Mouse (Mus musculus) liver, embryonic 15.5 days (tissue): ENCODE measurements around the gene Csde1. TPM values are rescaled to one million over a fixed set of nuclear protein-coding genes. Genes with fewer than 3 reads are reported as not detected.

Source experiments
- ATAC-seq: fragments of 200-750 bp; cut with Nextera tagmentation; 2 replicates; pipeline ENCODE4 v1.8.0; 2017; ENCODE audit warnings: moderate number of reproducible peaks, mild to moderate bottlenecking, moderate library complexity; ENCODE audit not compliant: insufficient read depth
- H3K27ac ChIP-seq: fragments of 300-500 bp; sonication (generic); replicated peaks from 2 replicates; pipeline ENCODE4 v1.5.1; 2015; ENCODE audit warnings: mild to moderate bottlenecking, inconsistent platforms
- H3K27me3 ChIP-seq: fragments of 300-500 bp; sonication (generic); 2 replicates; pipeline ENCODE4 v1.6.1; 2015; ENCODE audit warnings: mild to moderate bottlenecking, inconsistent platforms
- H3K36me3 ChIP-seq: fragments of 300-500 bp; sonication (generic); replicated peaks from 2 replicates; pipeline ENCODE4 v1.6.1; 2015; ENCODE audit warnings: moderate library complexity, mild to moderate bottlenecking, inconsistent platforms
- H3K4me1 ChIP-seq: fragments of 300-500 bp; sonication (generic); replicated peaks from 2 replicates; pipeline ENCODE4 v1.6.1; 2015; ENCODE audit warnings: inconsistent platforms
- H3K4me2 ChIP-seq: fragments of 300-500 bp; sonication (generic); 2 replicates; pipeline ENCODE4 v1.6.1; 2015; ENCODE audit warnings: moderate library complexity, mild to moderate bottlenecking, inconsistent platforms
- H3K4me3 ChIP-seq: fragments of 300-500 bp; sonication (generic); replicated peaks from 2 replicates; pipeline ENCODE4 v1.5.1; 2015; ENCODE audit warnings: mild to moderate bottlenecking, inconsistent platforms
- H3K9ac ChIP-seq: fragments of 300-500 bp; sonication (generic); 2 replicates; pipeline ENCODE4 v1.6.1; 2015; ENCODE audit warnings: moderate library complexity, mild to moderate bottlenecking, inconsistent platforms
- H3K9me3 ChIP-seq: fragments of 300-500 bp; sonication (generic); replicated peaks from 2 replicates; pipeline ENCODE4 v1.6.1; 2016; ENCODE audit warnings: inconsistent platforms
- WGBS: fragments of 180-500 bp; shearing (Covaris S2); methylation state at CpG from one replicate; pipeline ENCODE4 v1.1.7; 2015; ENCODE audit warnings: mixed read lengths; ENCODE audit not compliant: insufficient replicate concordance; 5-methylcytosine and 5-hydroxymethylcytosine counted together
- polyA plus RNA-seq: library from polyadenylated mRNA; unstranded; fragments of >200 nt; fragmentation: Nextera tagmentation; extraction: Ambion mirVana; gene quantifications from 2 replicates; pipeline ENCODE4 v1.2.1, GENCODE M21; 2015

The Csde1 gene
- polyA plus RNA-seq, result 104 TPM in 2 replicates

DNA sequence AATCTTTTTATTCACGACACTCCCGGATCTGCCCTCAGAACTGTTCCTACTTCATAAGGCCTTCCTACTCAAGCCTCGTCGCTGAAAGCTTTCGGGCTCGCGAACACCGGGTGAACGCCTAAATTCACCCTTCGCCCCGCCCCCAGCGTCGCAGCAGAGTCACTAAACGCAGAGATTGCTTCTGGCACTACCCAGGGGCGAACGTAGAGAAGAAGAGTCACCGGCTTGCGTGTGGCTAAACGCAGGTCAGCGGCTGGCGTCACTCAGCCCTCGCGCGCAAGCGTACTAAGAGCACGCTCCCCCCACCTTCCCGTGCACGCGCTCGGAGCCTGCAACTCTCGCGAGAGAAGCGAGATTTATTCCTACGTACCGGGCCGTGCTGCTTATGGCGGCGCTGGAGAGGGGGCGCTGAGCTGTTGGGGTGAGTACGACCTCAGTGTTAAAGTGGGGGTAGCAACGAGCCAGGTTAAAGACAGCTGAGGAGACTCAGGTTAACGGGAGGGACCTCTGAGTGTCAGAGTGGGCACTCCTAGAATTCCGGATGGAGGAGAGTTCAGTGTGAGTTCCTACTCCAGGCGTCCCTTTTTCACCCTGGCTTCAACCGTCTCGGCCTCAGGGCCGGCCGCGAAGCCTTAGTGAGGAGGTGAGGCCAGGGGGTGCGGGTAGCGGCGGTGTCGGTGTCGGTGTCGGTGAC is at the start of gene Csde1:
TSS of gene Csde1 (plus strand) at position 178 of the 694 bp plus-strand sequence.
- peak within 1 kb of the TSS; percentile 81 for H3K4me2 ChIP-seq
- no peaks in the 10 kb centered on the region for H3K27me3 ChIP-seq
- no peaks in the 10 kb centered on the region for H3K9me3 ChIP-seq
- H3K4me1 ChIP-seq, result peaks cover 39% of the 10 kb centered on the region
- ATAC-seq, result peak; percentile 91
- peak within 1 kb of the TSS; percentile 94 for H3K9ac ChIP-seq
- no peaks in the 10 kb centered on the region; the same call in 1 of the 2 replicates for H3K36me3 ChIP-seq
- peak within 1 kb of the TSS; percentile 94 for H3K4me3 ChIP-seq
- WGBS, result under 1% methylated on average over 55 of the region's 55 CpGs
- H3K27ac ChIP-seq, result peak within 1 kb of the TSS; percentile 92

DNA sequence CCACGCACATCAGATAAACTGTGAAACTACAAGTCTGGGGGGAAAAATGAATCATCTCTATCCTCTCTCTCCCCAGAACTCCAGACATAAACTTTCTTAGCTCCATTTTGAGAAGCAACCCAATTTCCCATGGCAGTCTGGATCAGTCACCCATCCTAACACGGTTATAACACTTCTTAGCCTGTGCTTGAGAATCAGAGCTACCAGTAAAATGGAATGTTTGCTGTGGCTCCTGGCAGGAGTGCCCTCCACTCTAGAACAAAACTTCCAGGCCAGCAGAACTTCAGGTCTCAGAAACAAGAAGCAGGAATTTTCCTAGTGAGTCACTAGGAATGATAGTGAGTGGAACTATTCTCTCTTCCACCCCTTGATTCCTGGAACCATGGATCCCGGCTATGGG is 49.7 kb upstream of the Csde1 start:
- no peak overlapping the region for H3K4me3 ChIP-seq
- H3K36me3 ChIP-seq, result no peaks in the 10 kb centered on the region
- no peaks in the 10 kb centered on the region for H3K9me3 ChIP-seq
- ATAC-seq, result no peak
- no peak overlapping the region for H3K4me2 ChIP-seq
- H3K9ac ChIP-seq, result no peak overlapping the region
- no peaks in the 10 kb centered on the region for H3K4me1 ChIP-seq
- no peaks in the 10 kb centered on the region for H3K27me3 ChIP-seq
- no peak overlapping the region for H3K27ac ChIP-seq
- 56% methylated on average over 3 of the region's 3 CpGs for WGBS

GRCm38 (mm10) chr3:102976906-102977305 is 43.3 kb upstream of the Csde1 start:
- Histone ChIP-seq H3K27me3 (no peaks in the 10 kb centered on the region), H3K9me3 (no peaks in the 10 kb centered on the region), H3K4me3 (no peak overlapping the region), H3K36me3 (no peaks in the 10 kb centered on the region), H3K4me2 (no peak overlapping the region), H3K4me1 (no peaks in the 10 kb centered on the region; the same call in 1 of the 2 replicates), H3K27ac (no peak overlapping the region), H3K9ac (no peak overlapping the region)
- 56% methylated on average over 4 of the region's 4 CpGs for WGBS
- ATAC-seq, result no peak

- no peak overlapping the region for H3K4me3 ChIP-seq
- no peak overlapping the region for H3K27ac ChIP-seq
- ATAC-seq, result no peak
- WGBS, result 47% methylated on average over 10 of the region's 10 CpGs
- H3K9ac ChIP-seq, result no peak overlapping the region
- no peaks in the 10 kb centered on the region; the same call in 1 of the 2 replicates for H3K4me1 ChIP-seq
- no peaks in the 10 kb centered on the region for H3K9me3 ChIP-seq
- H3K4me2 ChIP-seq, result no peak overlapping the region
- no peaks in the 10 kb centered on the region for H3K27me3 ChIP-seq
- H3K36me3 ChIP-seq, result no peaks in the 10 kb centered on the region
Observed at GRCm38 (mm10) chr3:102979550-102980348, 40.5 kb upstream of the Csde1 start.

DNA sequence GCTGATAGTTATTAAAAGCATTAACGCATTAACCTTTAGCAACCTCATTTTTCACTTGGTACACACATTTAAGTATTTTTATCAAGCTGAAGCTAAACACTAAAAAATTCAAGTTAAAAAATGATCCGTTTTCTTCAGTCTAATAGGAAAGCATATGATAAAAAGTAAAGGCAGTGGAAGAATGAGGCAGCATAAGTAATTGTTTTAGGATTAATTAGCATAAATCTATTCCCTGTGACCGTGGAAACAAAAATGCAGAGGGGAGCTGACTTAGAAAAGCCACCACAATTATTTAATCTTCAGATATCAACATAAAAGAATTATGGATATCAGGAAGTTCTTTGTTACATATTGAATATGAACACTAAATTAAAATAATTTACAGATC is 39.9 kb upstream of the Csde1 start:
- no peak overlapping the region for H3K9ac ChIP-seq
- H3K4me1 ChIP-seq, result no peaks in the 10 kb centered on the region; the same call in 1 of the 2 replicates
- H3K9me3 ChIP-seq, result no peaks in the 10 kb centered on the region
- H3K27ac ChIP-seq, result no peak overlapping the region
- H3K36me3 ChIP-seq, result no peaks in the 10 kb centered on the region
- ATAC-seq, result no peak
- no peaks in the 10 kb centered on the region for H3K27me3 ChIP-seq
- H3K4me3 ChIP-seq, result no peak overlapping the region
- 54% methylated on average over 3 of the region's 3 CpGs for WGBS
- no peak overlapping the region for H3K4me2 ChIP-seq

DNA sequence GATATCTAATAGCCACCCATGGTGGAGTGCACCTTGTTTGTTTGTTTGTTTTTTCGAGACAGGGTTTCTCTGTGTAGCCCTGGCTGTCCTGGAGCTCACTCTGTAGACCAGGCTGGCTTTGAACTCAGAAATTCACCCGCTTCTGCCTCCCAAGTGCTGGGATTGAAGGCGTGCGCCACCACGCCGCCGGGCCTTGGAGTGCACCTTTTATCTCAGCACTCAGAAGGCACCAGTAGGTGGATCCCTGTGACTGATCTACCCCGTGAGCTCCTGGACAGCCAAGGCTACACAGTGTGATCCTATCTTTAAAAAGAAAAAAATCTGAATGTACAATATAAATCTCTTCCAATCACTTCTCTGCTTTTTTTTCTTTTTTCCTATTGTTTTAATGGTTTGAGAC is 29.2 kb upstream of the Csde1 start:
- 56% methylated on average over 8 of the region's 8 CpGs for WGBS
- ATAC-seq, result no peak
- H3K9me3 ChIP-seq, result no peaks in the 10 kb centered on the region

DNA sequence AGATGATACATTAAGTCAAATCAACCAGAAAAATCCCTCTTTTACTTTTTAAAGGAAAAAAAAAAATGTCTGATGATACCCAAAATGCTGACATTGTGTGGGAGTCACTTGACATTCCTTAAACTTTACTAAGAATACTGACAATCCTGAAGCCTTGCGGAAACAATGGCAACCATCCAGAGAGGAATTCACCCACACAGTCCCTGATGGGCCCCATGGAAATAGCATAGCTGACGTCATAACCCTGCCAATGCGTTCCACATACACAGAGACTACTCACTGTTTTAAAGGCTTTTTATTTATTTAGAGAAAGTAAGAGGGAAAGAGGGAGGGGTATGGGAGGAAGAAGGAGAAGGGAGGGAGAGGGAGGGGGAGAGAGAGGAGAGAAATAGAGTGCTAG is 27.3 kb upstream of the Csde1 start:
- no peak for ATAC-seq
- WGBS, result 44% methylated on average over 3 of the region's 3 CpGs
- Histone ChIP-seq H3K4me3 (no peak overlapping the region), H3K4me1 (peaks cover 27% of the 10 kb centered on the region), H3K9me3 (no peaks in the 10 kb centered on the region), H3K36me3 (no peaks in the 10 kb centered on the region), H3K27ac (no peak overlapping the region), H3K27me3 (peaks cover 8% of the 10 kb centered on the region), H3K9ac (no peak overlapping the region), H3K4me2 (no peak overlapping the region)

More for the DNA sequence above, 29.2 kb upstream of the Csde1 start:
- Histone ChIP-seq H3K36me3 (no peaks in the 10 kb centered on the region), H3K9ac (no peak overlapping the region), H3K27ac (no peak overlapping the region), H3K4me2 (no peak overlapping the region), H3K4me3 (no peak overlapping the region), H3K27me3 (peaks cover 8% of the 10 kb centered on the region), H3K4me1 (peaks cover 11% of the 10 kb centered on the region)

- Histone ChIP-seq H3K9ac (0 out of 2 replicates have a peak overlapping the region, but pooled peaks have one; percentile 74), H3K4me1 (peaks cover 27% of the 10 kb centered on the region), H3K4me2 (peak overlapping the region; percentile 81), H3K27ac (peak overlapping the region; percentile 93), H3K9me3 (no peaks in the 10 kb centered on the region), H3K4me3 (peak overlapping the region; percentile 78), H3K36me3 (peaks cover 18% of the 10 kb centered on the region), H3K27me3 (peaks cover 8% of the 10 kb centered on the region)
- ATAC-seq, result no peak
- WGBS, result 44% methylated on average over 7 of the region's 7 CpGs
Observed at GRCm38 (mm10) chr3:102995233-102995604, 25.0 kb upstream of the Csde1 start.

DNA sequence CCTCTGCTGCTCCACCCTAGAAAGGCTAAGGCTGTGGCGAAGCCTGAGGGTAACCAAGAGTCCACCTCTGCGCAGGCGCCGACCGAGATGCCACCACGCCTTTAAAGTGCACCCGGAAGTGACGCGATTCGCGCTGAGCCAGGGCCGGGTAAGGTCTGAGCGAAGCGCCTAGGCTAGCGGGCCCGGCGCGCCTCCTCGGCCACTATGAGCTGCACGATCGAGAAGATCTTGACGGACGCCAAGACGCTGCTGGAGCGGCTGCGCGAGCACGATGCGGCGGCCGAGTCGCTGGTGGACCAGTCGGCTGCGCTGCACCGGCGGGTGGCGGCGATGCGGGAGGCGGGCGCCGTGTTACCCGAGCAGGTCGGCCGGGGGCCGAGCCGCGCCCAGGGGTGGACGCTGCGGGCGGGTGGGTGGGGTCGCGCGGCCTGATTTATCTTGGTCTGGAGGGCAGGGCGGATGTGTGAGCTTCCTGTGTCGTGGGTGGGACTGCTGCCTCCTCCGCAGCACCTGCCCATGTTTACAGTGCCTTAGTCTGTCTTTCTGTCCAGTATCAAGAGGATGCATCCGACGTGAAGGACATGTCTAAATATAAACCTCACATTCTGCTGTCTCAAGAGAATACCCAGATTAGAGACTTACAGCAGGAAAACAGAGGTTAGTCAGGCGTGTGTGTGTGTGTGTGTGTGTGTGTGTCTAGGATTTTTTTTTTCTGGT is 24.5 kb upstream of the Csde1 start, which contains the start of gene Sike1:
TSS of gene Sike1 (plus strand) at position 104 of the 717 bp plus-strand sequence.
- peaks cover 8% of the 10 kb centered on the region for H3K27me3 ChIP-seq
- peak within 1 kb of the TSS; percentile 74 for H3K9ac ChIP-seq
- H3K4me1 ChIP-seq, result peaks cover 27% of the 10 kb centered on the region
- H3K9me3 ChIP-seq, result no peaks in the 10 kb centered on the region
- ATAC-seq, result peak; percentile 98
- WGBS, result under 1% methylated on average over 60 of the region's 60 CpGs
- H3K27ac ChIP-seq, result peak within 1 kb of the TSS; percentile 93
- H3K36me3 ChIP-seq, result peaks cover 24% of the 10 kb centered on the region
- H3K4me3 ChIP-seq, result peak within 1 kb of the TSS; percentile 78
- peak within 1 kb of the TSS; percentile 81 for H3K4me2 ChIP-seq

- no peak overlapping the region for H3K4me3 ChIP-seq
- H3K27ac ChIP-seq, result no peak overlapping the region
- no peak overlapping the region for H3K4me2 ChIP-seq
- H3K36me3 ChIP-seq, result peaks cover 25% of the 10 kb centered on the region
- WGBS, result 50% methylated on average over 10 of the region's 10 CpGs
- H3K27me3 ChIP-seq, result peaks cover 8% of the 10 kb centered on the region
- no peaks in the 10 kb centered on the region for H3K9me3 ChIP-seq
- no peak overlapping the region for H3K9ac ChIP-seq
- peaks cover 27% of the 10 kb centered on the region for H3K4me1 ChIP-seq
- ATAC-seq, result no peak
Observed at GRCm38 (mm10) chr3:102997036-102997435, 23.2 kb upstream of the Csde1 start.

GRCm38 (mm10) chr3:102997591-102997990 is 22.6 kb upstream of the Csde1 start:
- no peak for ATAC-seq
- no peak overlapping the region for H3K4me3 ChIP-seq
- no peak overlapping the region for H3K9ac ChIP-seq
- peaks cover 8% of the 10 kb centered on the region for H3K27me3 ChIP-seq
- peaks cover 27% of the 10 kb centered on the region for H3K4me1 ChIP-seq
- no peaks in the 10 kb centered on the region for H3K9me3 ChIP-seq
- no peak overlapping the region for H3K4me2 ChIP-seq
- H3K36me3 ChIP-seq, result peaks cover 27% of the 10 kb centered on the region
- 77% methylated on average over 3 of the region's 3 CpGs for WGBS
- no peak overlapping the region for H3K27ac ChIP-seq
